9 mouse cellular contexts compared by ENCODE assay signal in the genomic region with DNA sequence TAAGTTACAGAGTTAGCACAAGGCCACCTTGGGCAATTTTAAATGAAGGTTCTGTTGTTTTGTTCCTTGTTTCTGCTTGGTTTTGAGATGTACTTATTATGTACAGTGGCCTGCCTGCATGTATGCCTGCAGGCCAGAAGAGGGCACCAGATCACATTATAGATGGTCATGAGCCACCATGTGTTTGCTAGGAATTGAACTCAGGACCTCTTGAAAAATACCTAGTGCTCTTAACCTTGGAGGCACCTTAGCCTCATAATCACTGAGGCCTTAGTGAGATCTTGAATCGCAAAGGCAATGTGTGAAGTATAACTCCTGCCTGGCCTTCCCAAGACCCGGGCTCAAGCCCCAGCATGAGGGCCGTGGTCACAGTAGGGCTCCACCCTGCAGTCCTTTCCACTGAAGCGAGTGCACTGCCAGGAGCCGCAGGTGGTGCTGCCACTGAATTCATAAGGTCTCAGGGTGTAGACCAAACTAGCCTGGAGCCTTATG. TPM values are rescaled to one million over a fixed set of nuclear protein-coding genes. Genes with fewer than 3 reads are reported as not detected.
DNase-seq lines count a peak whose midpoint lies in the region; ATAC-seq and TF ChIP-seq lines count a peak whose summit lies in the region.
"Had no signal": no experiment of that assay in that cellular context is flagged by ENCODE, and none has a peak within 500 bp of the region (broad histone marks: within the 10 kb centered on the region; RNA-seq: fewer than 3 reads in every experiment).

No protein-coding gene starts in this region.

- intact Hi-C loops in heart, postnatal 25 days (cut with DNase I) = loop anchor here (5.0 kb wide), 1 partner anchor 225 kb away; no protein-coding TSS in a partner anchor

- H3K27ac ChIP-seq in heart, postnatal 0 days (ENCODE audit: low read depth) = no peak overlapping the region
- no peak overlapping the region for H3K27ac ChIP-seq in lung, postnatal 0 days (ENCODE audit: low read length)
- H3K27ac ChIP-seq: limb, embryonic 12.5 days had no signal

- no peak for DNase-seq in heart, postnatal 0 days (ENCODE audit: low spot score)
- no peak for DNase-seq in heart, postnatal 25 days (ENCODE audit: low spot score)
- peak; percentile 70 for DNase-seq in CD4-positive, CD25-positive, alpha-beta regulatory T cell, adult 2 months (ENCODE audit: low read depth, low spot score)
- DNase-seq in lung, postnatal 0 days (ENCODE audit: low spot score) = peak; percentile 61
- DNase-seq in urinary bladder, postnatal 10 days (ENCODE audit: low spot score) = no peak
- DNase-seq in right cerebral cortex, postnatal 10 days (ENCODE audit: low spot score in 2 of 2) = no peak
- no peak for DNase-seq in layer of hippocampus, postnatal 25 days (ENCODE audit: extremely low spot score in 1 of 2, low spot score in 1 of 2)

- no peaks in the 10 kb centered on the region for H3K27me3 ChIP-seq in heart, postnatal 0 days (ENCODE audit: control insufficient read depth, insufficient read depth, low read length)
- no peaks in the 10 kb centered on the region for H3K27me3 ChIP-seq in lung, postnatal 0 days (replicated peaks; ENCODE audit: insufficient read depth, low read length)
- H3K27me3 ChIP-seq: limb, embryonic 12.5 days had no signal

- H3K4me1 ChIP-seq in heart, postnatal 0 days (ENCODE audit: control insufficient read depth, insufficient read depth) = peaks cover 9% of the 10 kb centered on the region
- peaks cover 4% of the 10 kb centered on the region; the same call in 1 of the 2 replicates for H3K4me1 ChIP-seq in lung, postnatal 0 days (ENCODE audit: insufficient read depth, low read depth, low read length)

- no peak for TF ChIP-seq EP300 in heart, postnatal 0 days (IDR thresholded peaks at IDR 0.05; ENCODE audit: low read depth)
- TF ChIP-seq EP300 in lung, postnatal 0 days (IDR thresholded peaks at IDR 0.05) = no peak

- no peak overlapping the region for H3K4me3 ChIP-seq in heart, postnatal 0 days (ENCODE audit: low read depth, low read length)
- H3K4me3 ChIP-seq in lung, postnatal 0 days (ENCODE audit: low read depth, low read length) = no peak overlapping the region
- H3K4me3 ChIP-seq: limb, embryonic 12.5 days had no signal

- peak; percentile 68 for TF ChIP-seq CTCF in heart, postnatal 0 days (IDR thresholded peaks at IDR 0.05; ENCODE audit: low read depth)
- peak; percentile 88 for TF ChIP-seq CTCF in lung, postnatal 0 days (IDR thresholded peaks at IDR 0.05)

- no peak overlapping the region for H3K4me2 ChIP-seq in heart, postnatal 0 days (ENCODE audit: low read depth, low read length)
- no peak overlapping the region for H3K4me2 ChIP-seq in lung, postnatal 0 days (replicated peaks; ENCODE audit: low read depth, low read length)
- H3K4me2 ChIP-seq: limb, embryonic 12.5 days had no signal

- ATAC-seq in heart, postnatal 0 days (ENCODE audit: insufficient read depth, low read depth) = no peak
- ATAC-seq in activated CD4-positive, CD25-positive, alpha-beta regulatory T cell, adult 4 months = peak; percentile 73
- ATAC-seq in lung, postnatal 0 days = peak; percentile 27; the same call in 1 of the 2 replicates

- H3K36me3 ChIP-seq in heart, postnatal 0 days (replicated peaks; ENCODE audit: control insufficient read depth, insufficient read depth, low read length) = peaks cover 10% of the 10 kb centered on the region; the same call in 1 of the 2 replicates
- H3K36me3 ChIP-seq in lung, postnatal 0 days (ENCODE audit: insufficient read depth, low read length) = no peaks in the 10 kb centered on the region

- no peak overlapping the region for H3K9ac ChIP-seq in heart, postnatal 0 days (replicated peaks; ENCODE audit: low read depth, low read length)
- H3K9ac ChIP-seq in lung, postnatal 0 days (replicated peaks; ENCODE audit: low read depth) = no peak overlapping the region
- H3K9ac ChIP-seq: limb, embryonic 12.5 days had no signal

- no peaks in the 10 kb centered on the region for H3K9me3 ChIP-seq in heart, postnatal 0 days (replicated peaks; ENCODE audit: control insufficient read depth, low read length)
- no peaks in the 10 kb centered on the region for H3K9me3 ChIP-seq in lung, postnatal 0 days (ENCODE audit: low read length)
- H3K9me3 ChIP-seq: limb, embryonic 12.5 days had no signal

- WGBS in heart, postnatal 0 days = 90% methylated on average over 5 of the region's 5 CpGs
- WGBS in lung, postnatal 0 days = 88% methylated on average over 5 of the region's 5 CpGs

RNA-seq across cellular contexts. Expression of a gene that starts 6.6 kb away (rescaled TPM):
- total RNA-seq in heart, postnatal 0 days (2014; rRNA removed; ENCODE audit: low replicate concordance) = 72.2 and 74.5 TPM in 2 replicates
- 70.0 and 81.3 TPM in 2 replicates for polyA plus RNA-seq in heart, postnatal 0 days (2015; fragmentation: Nextera tagmentation; extraction: Ambion mirVana)
- total RNA-seq in heart, postnatal 25 days (2021) = 100 to 1,000 TPM; 263 to 282 TPM
- 10 to 100 TPM; 11.3 to 14.8 TPM for polyA plus RNA-seq in activated CD4-positive, CD25-positive, alpha-beta regulatory T cell, adult 4 months (2017; shearing (Covaris generic))
- polyA plus RNA-seq in lung, postnatal 0 days (2015; fragmentation: Nextera tagmentation; extraction: Ambion mirVana) = 50.3 and 53.9 TPM in 2 replicates
- total RNA-seq in layer of hippocampus, postnatal 25 days (2021) = 10 to 100 TPM; 84.4 to 90.5 TPM

RNA-seq across cellular contexts. Expression of a gene that starts 42.4 kb away (rescaled TPM):
- total RNA-seq in heart, postnatal 0 days (2014; rRNA removed; ENCODE audit: low replicate concordance) = 158 and 242 TPM in 2 replicates
- 188 and 190 TPM in 2 replicates for polyA plus RNA-seq in heart, postnatal 0 days (2015; fragmentation: Nextera tagmentation; extraction: Ambion mirVana)
- total RNA-seq in heart, postnatal 25 days (2021) = 100 to 1,000 TPM in 1 of 2 experiments, 10 to 100 TPM in 1; 90.3 to 106 TPM
- 100 to 1,000 TPM; 349 to 397 TPM for polyA plus RNA-seq in activated CD4-positive, CD25-positive, alpha-beta regulatory T cell, adult 4 months (2017; shearing (Covaris generic))
- 179 and 189 TPM in 2 replicates for polyA plus RNA-seq in lung, postnatal 0 days (2015; fragmentation: Nextera tagmentation; extraction: Ambion mirVana)
- total RNA-seq in layer of hippocampus, postnatal 25 days (2021) = 100 to 1,000 TPM; 186 to 197 TPM

RNA-seq across cellular contexts. Expression of a gene that starts 55.6 kb away (rescaled TPM):
- total RNA-seq in heart, postnatal 0 days (2014; rRNA removed; ENCODE audit: low replicate concordance) = 524 and 645 TPM in 2 replicates
- polyA plus RNA-seq in heart, postnatal 0 days (2015; fragmentation: Nextera tagmentation; extraction: Ambion mirVana) = 928 and 1,023 TPM in 2 replicates
- total RNA-seq in heart, postnatal 25 days (2021) = 100 to 1,000 TPM; 456 to 473 TPM
- 100 to 1,000 TPM; 188 to 213 TPM for polyA plus RNA-seq in activated CD4-positive, CD25-positive, alpha-beta regulatory T cell, adult 4 months (2017; shearing (Covaris generic))
- polyA plus RNA-seq in lung, postnatal 0 days (2015; fragmentation: Nextera tagmentation; extraction: Ambion mirVana) = 159 and 163 TPM in 2 replicates
- 10 to 100 TPM; 77.2 to 77.9 TPM for total RNA-seq in layer of hippocampus, postnatal 25 days (2021)

Comparison
In these comparisons a context has a peak if more than half of its experiments do, and no peak if none do; other contexts are left out.
1. DNase-seq: peak in CD4-positive, CD25-positive, alpha-beta regulatory T cell, adult 2 months (single experiment) and lung, postnatal 0 days (single experiment); none in heart, postnatal 0 days (single experiment), heart, postnatal 25 days (single experiment), urinary bladder, postnatal 10 days (single experiment), right cerebral cortex, postnatal 10 days (0 of 2) and layer of hippocampus, postnatal 25 days (0 of 2).